Mouse (Mus musculus) embryonic facial prominence, embryonic 15.5 days (tissue): ENCODE measurements around the gene Mfsd12. TPM values are rescaled to one million over a fixed set of nuclear protein-coding genes. Genes with fewer than 3 reads are reported as not detected.

Experiments
- ATAC-seq: fragments of 200-750 bp; cut with Nextera tagmentation; 2 replicates; pipeline ENCODE4 v1.8.0; 2017; ENCODE audit warnings: low read depth, moderate TSS enrichment; ENCODE audit not compliant: insufficient number of reproducible peaks, low FRiP score, low TSS enrichment
- H3K27ac ChIP-seq: fragments of 300-500 bp; sonication (generic); replicated peaks from 2 replicates; pipeline ENCODE4 v1.5.1; 2015; ENCODE audit warnings: mild to moderate bottlenecking, inconsistent platforms
- H3K27me3 ChIP-seq: fragments of 300-500 bp; sonication (generic); 2 replicates; pipeline ENCODE4 v1.6.1; 2015; ENCODE audit warnings: inconsistent platforms
- H3K36me3 ChIP-seq: fragments of 300-500 bp; sonication (generic); 2 replicates; pipeline ENCODE4 v1.6.1; 2015; ENCODE audit warnings: mild to moderate bottlenecking, inconsistent platforms
- H3K4me1 ChIP-seq: fragments of 300-500 bp; sonication (generic); 2 replicates; pipeline ENCODE4 v1.6.1; 2015; ENCODE audit warnings: inconsistent platforms
- H3K4me2 ChIP-seq: fragments of 300-500 bp; sonication (generic); replicated peaks from 2 replicates; pipeline ENCODE4 v1.6.1; 2015; ENCODE audit warnings: mild to moderate bottlenecking, inconsistent platforms
- H3K4me3 ChIP-seq: fragments of 300-500 bp; sonication (generic); replicated peaks from 2 replicates; pipeline ENCODE4 v1.5.1; 2015; ENCODE audit warnings: mild to moderate bottlenecking, inconsistent platforms
- H3K9ac ChIP-seq: fragments of 300-500 bp; sonication (generic); 2 replicates; pipeline ENCODE4 v1.6.1; 2015; ENCODE audit warnings: inconsistent platforms
- H3K9me3 ChIP-seq: fragments of 300-500 bp; sonication (generic); replicated peaks from 2 replicates; pipeline ENCODE4 v1.6.1; 2016; ENCODE audit warnings: inconsistent platforms
- WGBS: fragments of 180-500 bp; shearing (Covaris S2); methylation state at CpG from one replicate; pipeline ENCODE4 v1.1.7; 2015; 5-methylcytosine and 5-hydroxymethylcytosine counted together
- polyA plus RNA-seq: library from polyadenylated mRNA; unstranded; fragments of >200 nt; fragmentation: Nextera tagmentation; extraction: Ambion mirVana; gene quantifications from 2 replicates; pipeline ENCODE4 v1.2.1, GENCODE M21; 2015

Mfsd12 gene
- polyA plus RNA-seq, 1 experiment from 2014 or later: 15.8 TPM

- Histone ChIP-seq H3K9me3 (no peaks in the 10 kb centered on the region), H3K27ac (peak overlapping the region; percentile 7; the same call in 1 of the 2 replicates), H3K4me1 (peaks cover 48% of the 10 kb centered on the region), H3K9ac (no peak overlapping the region), H3K4me3 (no peak overlapping the region), H3K27me3 (no peaks in the 10 kb centered on the region), H3K36me3 (peaks cover 38% of the 10 kb centered on the region), H3K4me2 (no peak overlapping the region)
- ATAC-seq: no peak
- 68% methylated on average over 5 of the region's 5 CpGs for WGBS
These were observed 39.5 kb downstream of the Mfsd12 start for GRCm38 (mm10) chr10:81396749-81397148.

- H3K27me3 ChIP-seq: no peaks in the 10 kb centered on the region
- no peaks in the 10 kb centered on the region for H3K9me3 ChIP-seq
- H3K27ac ChIP-seq: no peak overlapping the region
- H3K9ac ChIP-seq: no peak overlapping the region
- H3K36me3 ChIP-seq: peaks cover 51% of the 10 kb centered on the region
- no peak overlapping the region for H3K4me2 ChIP-seq
- peaks cover 53% of the 10 kb centered on the region for H3K4me1 ChIP-seq
- H3K4me3 ChIP-seq: no peak overlapping the region
- ATAC-seq: no peak
- 61% methylated on average over 5 of the region's 5 CpGs for WGBS
These were observed 42.0 kb downstream of the Mfsd12 start for GRCm38 (mm10) chr10:81399296-81399695.

GRCm38 (mm10) chr10:81399798-81400308 lies 42.6 kb downstream of the Mfsd12 start:
- Histone ChIP-seq H3K36me3 (peaks cover 56% of the 10 kb centered on the region), H3K27ac (no peak overlapping the region), H3K4me2 (no peak overlapping the region), H3K4me1 (peaks cover 56% of the 10 kb centered on the region), H3K9me3 (no peaks in the 10 kb centered on the region), H3K9ac (no peak overlapping the region), H3K27me3 (no peaks in the 10 kb centered on the region), H3K4me3 (no peak overlapping the region)
- 82% methylated on average over 18 of the region's 18 CpGs for WGBS
- no peak for ATAC-seq

GRCm38 (mm10) chr10:81400371-81401204 lies 43.3 kb downstream of the Mfsd12 start:
- no peak overlapping the region for H3K9ac ChIP-seq
- no peak for ATAC-seq
- H3K4me1 ChIP-seq: peaks cover 56% of the 10 kb centered on the region
- no peak overlapping the region for H3K4me3 ChIP-seq
- no peaks in the 10 kb centered on the region for H3K9me3 ChIP-seq
- 62% methylated on average over 22 of the region's 22 CpGs for WGBS
- peak overlapping the region; percentile 90; the same call in 1 of the 2 replicates for H3K27ac ChIP-seq
- H3K36me3 ChIP-seq: peaks cover 62% of the 10 kb centered on the region
- no peak overlapping the region for H3K4me2 ChIP-seq
- H3K27me3 ChIP-seq: no peaks in the 10 kb centered on the region

- Histone ChIP-seq H3K9ac (no peak overlapping the region; the same call in 1 of the 2 replicates), H3K9me3 (no peaks in the 10 kb centered on the region), H3K27me3 (no peaks in the 10 kb centered on the region), H3K27ac (peak overlapping the region; percentile 90), H3K36me3 (peaks cover 68% of the 10 kb centered on the region), H3K4me2 (no peak overlapping the region), H3K4me1 (peaks cover 57% of the 10 kb centered on the region), H3K4me3 (no peak overlapping the region)
- no peak for ATAC-seq
- WGBS: 38% methylated on average over 10 of the region's 10 CpGs
These were observed 43.9 kb downstream of the Mfsd12 start for GRCm38 (mm10) chr10:81401205-81401520.

- WGBS: 9% methylated on average over 18 of the region's 18 CpGs
- peaks cover 69% of the 10 kb centered on the region for H3K36me3 ChIP-seq
- H3K4me3 ChIP-seq: no peak overlapping the region; the same call in 1 of the 2 replicates
- H3K9ac ChIP-seq: no peak overlapping the region; the same call in 1 of the 2 replicates
- peak overlapping the region; percentile 31; the same call in 1 of the 2 replicates for H3K4me2 ChIP-seq
- ATAC-seq: peak; percentile 87
- H3K4me1 ChIP-seq: peaks cover 56% of the 10 kb centered on the region
- H3K27ac ChIP-seq: peak overlapping the region; percentile 90
- no peaks in the 10 kb centered on the region for H3K9me3 ChIP-seq
- no peaks in the 10 kb centered on the region for H3K27me3 ChIP-seq
These were observed 44.4 kb downstream of the Mfsd12 start for GRCm38 (mm10) chr10:81401521-81402226.

- Histone ChIP-seq H3K36me3 (peaks cover 72% of the 10 kb centered on the region), H3K4me3 (no peak overlapping the region; the same call in 1 of the 2 replicates), H3K4me2 (peak overlapping the region; percentile 31; the same call in 1 of the 2 replicates), H3K27me3 (no peaks in the 10 kb centered on the region), H3K27ac (peak overlapping the region; percentile 90), H3K9ac (no peak overlapping the region), H3K4me1 (peaks cover 60% of the 10 kb centered on the region), H3K9me3 (no peaks in the 10 kb centered on the region)
- ATAC-seq: no peak; the same call in 1 of the 2 replicates
- 21% methylated on average over 7 of the region's 7 CpGs for WGBS
These were observed 45.0 kb downstream of the Mfsd12 start for GRCm38 (mm10) chr10:81402227-81402765.

GRCm38 (mm10) chr10:81403511-81403910 lies 46.2 kb downstream of the Mfsd12 start:
- peaks cover 66% of the 10 kb centered on the region for H3K4me1 ChIP-seq
- H3K36me3 ChIP-seq: peaks cover 70% of the 10 kb centered on the region
- H3K4me2 ChIP-seq: no peak overlapping the region
- peak overlapping the region; percentile 90 for H3K27ac ChIP-seq
- WGBS: 62% methylated on average over 10 of the region's 10 CpGs
- H3K27me3 ChIP-seq: no peaks in the 10 kb centered on the region
- no peak overlapping the region for H3K4me3 ChIP-seq
- no peaks in the 10 kb centered on the region for H3K9me3 ChIP-seq
- H3K9ac ChIP-seq: no peak overlapping the region
- ATAC-seq: no peak

- WGBS: 21% methylated on average over 9 of the region's 9 CpGs
- Histone ChIP-seq H3K4me3 (no peak overlapping the region), H3K27me3 (no peaks in the 10 kb centered on the region), H3K27ac (peak overlapping the region; percentile 90; the same call in 1 of the 2 replicates), H3K9me3 (no peaks in the 10 kb centered on the region), H3K36me3 (peaks cover 71% of the 10 kb centered on the region), H3K9ac (no peak overlapping the region), H3K4me2 (no peak overlapping the region), H3K4me1 (peaks cover 72% of the 10 kb centered on the region)
- ATAC-seq: no peak
These were observed 46.8 kb downstream of the Mfsd12 start for GRCm38 (mm10) chr10:81404082-81404481.

GRCm38 (mm10) chr10:81404720-81405119 lies 47.4 kb downstream of the Mfsd12 start:
- no peak overlapping the region for H3K27ac ChIP-seq
- no peaks in the 10 kb centered on the region for H3K9me3 ChIP-seq
- H3K4me1 ChIP-seq: peaks cover 78% of the 10 kb centered on the region
- no peaks in the 10 kb centered on the region for H3K27me3 ChIP-seq
- ATAC-seq: no peak
- WGBS: 72% methylated on average over 18 of the region's 18 CpGs
- H3K9ac ChIP-seq: no peak overlapping the region
- no peak overlapping the region for H3K4me3 ChIP-seq
- H3K4me2 ChIP-seq: no peak overlapping the region
- H3K36me3 ChIP-seq: peaks cover 65% of the 10 kb centered on the region

- H3K36me3 ChIP-seq: peaks cover 58% of the 10 kb centered on the region
- no peaks in the 10 kb centered on the region for H3K27me3 ChIP-seq
- H3K27ac ChIP-seq: no peak overlapping the region; the same call in 1 of the 2 replicates
- H3K4me1 ChIP-seq: peaks cover 84% of the 10 kb centered on the region
- no peak for ATAC-seq
- H3K9ac ChIP-seq: no peak overlapping the region
- H3K4me2 ChIP-seq: no peak overlapping the region
- 49% methylated on average over 13 of the region's 13 CpGs for WGBS
- H3K4me3 ChIP-seq: no peak overlapping the region
- H3K9me3 ChIP-seq: no peaks in the 10 kb centered on the region
These were observed 48.4 kb downstream of the Mfsd12 start for GRCm38 (mm10) chr10:81405588-81406201.
